Mouse (Mus musculus) embryo, embryonic 11 days (tissue): ENCODE measurements at regions not wholly inside any gene's neighbourhood (a gene's known extent, or its start where the extent isn't known, plus 50 kb on each side); places are given as distances from the start of the nearest gene placed in this dataset.
A peak's percentile ranks its signal among the peaks of the same experiment; 100 is the strongest.

Experiments
- DNase-seq: peaks from one replicate; pipeline ENCODE4 v3.0.0-alpha.2; 2015

DNA sequence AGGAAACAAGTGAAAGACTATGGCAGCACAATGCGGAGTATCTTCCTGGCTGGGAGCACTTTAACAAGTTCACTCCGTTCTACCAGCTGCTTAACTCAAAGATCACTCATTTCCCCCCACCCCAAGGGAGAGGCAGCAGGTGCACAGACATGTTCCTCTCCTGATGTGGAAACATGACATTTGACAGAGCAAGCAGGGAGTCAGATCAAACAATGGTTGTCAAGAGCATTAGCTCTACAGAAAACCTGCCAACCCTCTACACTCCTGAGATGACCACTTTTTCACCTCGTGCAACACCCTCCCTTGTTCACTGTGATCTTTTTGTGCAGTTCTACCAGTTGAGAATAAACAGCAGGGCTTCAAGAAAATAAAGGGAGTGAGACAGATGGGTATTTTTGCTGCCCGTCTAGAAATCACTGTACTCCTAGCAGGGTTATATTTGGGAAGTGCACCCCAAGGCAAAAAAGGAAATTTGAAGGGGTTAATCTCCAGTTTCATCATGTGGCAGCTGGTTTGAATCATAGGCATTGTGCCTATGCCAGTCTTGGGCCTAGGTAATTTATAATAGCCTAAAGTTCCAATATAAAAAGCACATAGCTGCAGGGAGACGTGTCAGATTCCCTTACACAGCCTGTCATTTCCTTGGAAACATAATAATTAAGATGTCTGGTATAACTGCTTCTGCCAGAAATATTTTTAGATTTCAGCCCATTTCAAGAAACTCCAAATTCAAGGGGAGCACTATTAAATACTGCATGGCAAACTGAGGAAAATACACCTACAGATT is 210.5 kb upstream of the Epha6 start:
- DNase-seq = peak; percentile 0

DNA sequence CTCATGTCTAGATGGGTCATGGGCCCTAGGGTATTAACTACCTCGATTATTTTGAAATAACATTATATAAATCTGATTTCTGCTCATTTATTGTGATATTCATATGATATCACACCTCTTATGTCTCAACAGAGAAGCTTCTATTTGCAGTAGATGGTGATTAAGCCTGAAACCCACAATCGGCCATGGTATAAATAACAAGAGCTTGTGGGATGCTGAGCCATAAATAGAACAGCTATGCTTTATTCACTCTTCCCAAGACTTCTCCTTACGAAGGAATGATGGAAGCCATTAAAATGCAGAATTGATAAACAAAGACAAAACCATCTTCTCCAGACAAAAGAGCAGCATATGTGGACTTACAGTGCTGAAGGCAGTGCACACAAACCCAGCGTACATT is 195.4 kb upstream of the Epha6 start:
- no peak for DNase-seq
